Mouse (Mus musculus): ENCODE results near the gene Dapk3. TPM values are rescaled to one million over a fixed set of nuclear protein-coding genes. Genes with fewer than 3 reads are reported as not detected.

The Dapk3 gene
- polyA plus RNA-seq, 1 experiment from 2014 or later: 43.3 TPM

DNA sequence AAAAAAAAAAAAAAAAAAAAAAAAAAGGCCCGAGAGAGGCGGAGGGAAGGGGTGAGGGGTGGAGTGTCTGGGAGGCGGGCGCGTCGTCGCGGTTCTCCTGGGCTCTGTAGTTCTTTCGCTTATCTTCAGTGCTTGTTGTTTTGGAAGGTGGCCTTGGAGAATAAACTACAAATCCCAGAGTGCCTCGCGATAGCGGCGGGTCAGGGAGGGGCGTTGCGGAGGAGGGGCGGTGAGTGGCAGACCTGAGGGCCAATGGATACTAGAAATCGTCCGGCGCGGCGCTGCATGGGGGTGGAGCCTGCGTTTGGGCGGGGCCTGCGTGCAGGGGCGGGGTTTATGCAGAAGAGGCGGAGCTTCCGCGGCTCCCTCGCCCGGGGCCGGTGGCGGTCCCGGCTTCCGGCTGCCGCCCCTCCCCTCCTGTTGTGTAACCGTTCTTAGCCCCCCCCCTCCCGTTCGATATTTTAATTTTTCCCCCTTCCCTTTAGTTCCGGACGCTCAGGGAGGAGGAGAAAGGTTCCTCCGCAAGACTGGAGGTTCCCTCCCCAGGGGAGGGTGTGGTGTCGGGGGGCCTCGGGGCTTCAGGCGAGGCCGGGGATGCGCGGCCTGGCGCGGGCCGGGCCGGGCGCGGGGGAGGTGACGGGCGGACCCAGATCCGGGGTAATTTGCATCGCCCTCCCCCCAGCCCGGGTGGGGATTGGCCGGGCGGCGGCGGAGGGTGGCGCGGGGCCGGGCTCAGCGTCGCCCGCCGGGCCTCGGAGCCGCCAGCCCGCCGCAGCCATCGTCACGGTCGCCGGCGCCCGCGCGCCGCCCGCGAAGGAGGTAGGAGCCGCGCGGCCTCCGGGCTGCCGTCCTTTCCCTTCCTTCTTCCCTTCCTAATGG lies 45.3 kb upstream of the Dapk3 start:
- Histone ChIP-seq H3K27me3 (ENCODE audit: insufficient read depth, low read length) (no peaks in the 10 kb centered on the region), H3K9me3 (replicated peaks; ENCODE audit: low read length) (no peaks in the 10 kb centered on the region), H3K27ac (peak overlapping the region; percentile 91), H3K4me1 (replicated peaks; ENCODE audit: insufficient read depth, low read length) (peaks cover 20% of the 10 kb centered on the region), H3K36me3 (ENCODE audit: insufficient read depth, low read length) (no peaks in the 10 kb centered on the region), H3K9ac (ENCODE audit: low read depth, low read length) (peak overlapping the region; percentile 99), H3K4me3 (replicated peaks; ENCODE audit: low read depth, low read length) (peak overlapping the region; percentile 99), H3K4me2 (ENCODE audit: low read length) (peak overlapping the region; percentile 100)
- WGBS: 1% methylated on average over 48 of the region's 89 CpGs
- TF ChIP-seq CTCF (IDR thresholded peaks at IDR 0.05; ENCODE audit: low read depth): no peak
- peak; percentile 99 for DNase-seq (ENCODE audit: low spot score)
- ATAC-seq (replicated peaks; ENCODE audit: low FRiP score, low read depth): peak; percentile 86

DNA sequence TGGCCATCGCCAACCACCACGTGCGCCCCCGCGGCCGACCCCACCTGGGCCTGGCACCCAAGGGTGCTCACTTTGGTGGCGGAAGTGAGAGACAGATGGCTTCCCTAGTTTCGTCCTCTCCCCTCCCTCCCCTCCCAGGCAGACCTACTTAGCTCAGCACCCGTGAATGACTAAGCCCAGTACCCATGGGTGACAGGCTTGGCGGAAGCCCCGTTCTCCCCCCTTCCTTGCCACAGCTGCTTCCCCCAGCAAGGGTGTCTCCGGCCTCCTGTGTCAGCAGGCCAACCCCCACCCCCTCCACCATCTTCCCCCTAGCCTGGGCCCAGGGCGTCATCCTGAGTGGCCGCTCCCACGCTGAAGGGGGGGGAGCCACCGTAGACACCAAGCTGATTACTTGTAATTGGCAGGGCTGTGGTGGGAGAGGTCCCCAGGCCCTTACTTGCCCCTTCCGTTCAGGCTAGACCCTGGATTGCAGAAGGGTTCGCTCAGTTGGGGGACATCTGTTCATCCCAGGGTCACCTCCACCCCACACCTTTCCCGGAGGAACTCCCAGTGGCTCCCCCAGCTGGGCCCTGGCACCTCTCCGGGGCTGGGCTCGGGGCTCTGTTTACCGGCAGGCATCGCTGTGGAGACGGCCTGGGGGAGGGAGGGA lies 44.5 kb upstream of the Dapk3 start:
- peak overlapping the region; percentile 66 for H3K4me3 ChIP-seq (replicated peaks; ENCODE audit: low read depth, low read length)
- H3K36me3 ChIP-seq (ENCODE audit: insufficient read depth, low read length): no peaks in the 10 kb centered on the region
- peak overlapping the region; percentile 91 for H3K4me2 ChIP-seq (ENCODE audit: low read length)
- TF ChIP-seq CTCF (IDR thresholded peaks at IDR 0.05; ENCODE audit: low read depth): no peak
- under 1% methylated on average over 23 of the region's 24 CpGs for WGBS
- peak overlapping the region; percentile 91 for H3K27ac ChIP-seq
- peak overlapping the region; percentile 84 for H3K9ac ChIP-seq (ENCODE audit: low read depth, low read length)
- 0 out of 2 replicates have a peak, but pooled peaks have one; percentile 0 for ATAC-seq (replicated peaks; ENCODE audit: low FRiP score, low read depth)
- H3K9me3 ChIP-seq (replicated peaks; ENCODE audit: low read length): no peaks in the 10 kb centered on the region
- no peaks in the 10 kb centered on the region for H3K27me3 ChIP-seq (ENCODE audit: insufficient read depth, low read length)
- DNase-seq (ENCODE audit: low spot score): peak; percentile 63
- H3K4me1 ChIP-seq (replicated peaks; ENCODE audit: insufficient read depth, low read length): peaks cover 20% of the 10 kb centered on the region

DNA sequence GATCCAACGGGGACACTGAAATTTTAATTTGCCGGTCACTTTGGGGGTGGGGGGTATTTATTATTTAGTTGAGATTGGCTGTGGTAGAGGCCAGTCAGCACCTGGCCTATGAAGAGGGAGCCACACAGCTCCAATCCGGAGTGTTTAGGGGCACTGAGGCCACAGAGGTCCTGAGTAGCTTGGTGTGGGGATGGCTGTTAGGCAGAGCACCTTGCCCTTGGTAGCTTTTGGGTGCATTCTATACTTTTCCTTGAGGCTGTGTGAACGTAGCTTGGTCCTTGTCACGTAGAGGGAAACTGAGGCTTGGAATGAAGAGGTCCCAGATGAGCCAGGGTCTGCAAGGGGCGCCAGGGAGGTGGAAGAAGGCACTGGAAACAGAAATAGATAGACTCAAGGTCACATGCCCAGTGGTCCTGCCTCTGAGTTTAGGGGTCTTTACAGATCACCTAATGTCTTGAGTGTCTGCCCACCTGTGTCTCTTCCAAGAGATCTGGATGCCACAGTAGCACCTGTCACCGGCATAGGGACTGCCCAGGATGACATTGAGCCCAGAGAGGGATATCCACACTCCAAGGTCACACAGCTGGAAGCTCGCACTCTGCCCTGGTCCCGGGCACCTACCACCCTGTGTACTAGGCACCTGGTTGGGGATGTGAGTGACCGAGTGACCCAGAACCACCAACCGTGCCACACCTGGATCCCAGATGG lies 43.8 kb upstream of the Dapk3 start:
- TF ChIP-seq CTCF (IDR thresholded peaks at IDR 0.05; ENCODE audit: low read depth): no peak
- peak overlapping the region; percentile 66 for H3K4me3 ChIP-seq (replicated peaks; ENCODE audit: low read depth, low read length)
- H3K27ac ChIP-seq: peak overlapping the region; percentile 91
- no peaks in the 10 kb centered on the region for H3K9me3 ChIP-seq (replicated peaks; ENCODE audit: low read length)
- H3K4me1 ChIP-seq (replicated peaks; ENCODE audit: insufficient read depth, low read length): peaks cover 20% of the 10 kb centered on the region
- peaks cover 6% of the 10 kb centered on the region; the same call in 1 of the 2 replicates for H3K36me3 ChIP-seq (ENCODE audit: insufficient read depth, low read length)
- H3K9ac ChIP-seq (ENCODE audit: low read depth, low read length): peak overlapping the region; percentile 84
- no peak for DNase-seq (ENCODE audit: low spot score)
- no peak for ATAC-seq (replicated peaks; ENCODE audit: low FRiP score, low read depth)
- 51% methylated on average over 11 of the region's 11 CpGs for WGBS
- peak overlapping the region; percentile 91 for H3K4me2 ChIP-seq (ENCODE audit: low read length)
- H3K27me3 ChIP-seq (ENCODE audit: insufficient read depth, low read length): no peaks in the 10 kb centered on the region

DNA sequence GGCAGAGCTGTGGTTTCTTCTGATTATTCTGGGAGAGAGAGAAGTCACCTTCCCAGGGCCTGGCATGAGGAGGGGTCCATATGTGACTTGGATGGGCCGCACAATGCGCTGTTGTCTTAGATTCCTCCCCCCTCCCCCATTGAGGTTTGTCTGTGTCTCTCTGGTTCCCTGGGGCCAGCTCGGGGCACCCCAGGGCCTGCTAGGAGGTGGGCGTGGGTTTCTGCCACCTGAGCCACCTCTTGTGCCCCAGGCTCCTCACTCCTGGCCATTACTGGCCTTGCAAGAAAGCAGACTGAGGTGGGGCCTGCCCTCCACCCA lies 43.3 kb upstream of the Dapk3 start:
- peak overlapping the region; percentile 2; the same call in 1 of the 2 replicates for H3K9ac ChIP-seq (ENCODE audit: low read depth, low read length)
- peaks cover 20% of the 10 kb centered on the region for H3K4me1 ChIP-seq (replicated peaks; ENCODE audit: insufficient read depth, low read length)
- H3K27me3 ChIP-seq (ENCODE audit: insufficient read depth, low read length): no peaks in the 10 kb centered on the region
- H3K27ac ChIP-seq: peak overlapping the region; percentile 91; the same call in 1 of the 2 replicates
- ATAC-seq (replicated peaks; ENCODE audit: low FRiP score, low read depth) (no peak), DNase-seq (ENCODE audit: low spot score) (no peak)
- 61% methylated on average over 4 of the region's 4 CpGs for WGBS
- H3K9me3 ChIP-seq (replicated peaks; ENCODE audit: low read length): no peaks in the 10 kb centered on the region
- H3K4me2 ChIP-seq (ENCODE audit: low read length): peak overlapping the region; percentile 91
- H3K4me3 ChIP-seq (replicated peaks; ENCODE audit: low read depth, low read length): 0 out of 2 replicates have a peak overlapping the region, but pooled peaks have one; percentile 1
- H3K36me3 ChIP-seq (ENCODE audit: insufficient read depth, low read length): peaks cover 11% of the 10 kb centered on the region; the same call in 1 of the 2 replicates
- no peak for TF ChIP-seq CTCF (IDR thresholded peaks at IDR 0.05; ENCODE audit: low read depth)

DNA sequence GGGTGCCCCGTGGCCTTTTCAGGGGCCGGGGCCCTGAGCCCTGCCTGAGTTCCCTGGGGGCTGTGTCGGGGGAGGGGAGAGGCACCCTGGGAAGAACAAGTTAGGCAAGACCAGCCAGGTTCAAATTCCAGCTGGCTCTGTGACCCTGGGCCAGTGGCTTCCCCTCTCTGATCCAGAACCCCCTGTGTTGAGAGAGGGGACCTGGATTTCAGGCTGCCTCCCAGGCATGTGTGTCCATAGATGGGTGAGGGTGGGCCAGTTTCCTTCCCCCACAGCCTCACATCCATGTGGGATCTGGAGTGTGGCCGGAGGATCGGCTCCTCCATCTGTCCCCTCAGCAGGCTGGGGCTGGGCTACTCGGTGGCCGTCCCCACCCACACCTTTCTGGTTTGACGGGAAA lies 42.8 kb upstream of the Dapk3 start:
- no peak for ATAC-seq (replicated peaks; ENCODE audit: low FRiP score, low read depth)
- Histone ChIP-seq H3K9ac (ENCODE audit: low read depth, low read length) (peak overlapping the region; percentile 37), H3K36me3 (ENCODE audit: insufficient read depth, low read length) (peaks cover 16% of the 10 kb centered on the region; the same call in 1 of the 2 replicates), H3K27me3 (ENCODE audit: insufficient read depth, low read length) (no peaks in the 10 kb centered on the region), H3K4me3 (replicated peaks; ENCODE audit: low read depth, low read length) (0 out of 2 replicates have a peak overlapping the region, but pooled peaks have one; percentile 1), H3K4me1 (replicated peaks; ENCODE audit: insufficient read depth, low read length) (peaks cover 20% of the 10 kb centered on the region), H3K27ac (no peak overlapping the region), H3K9me3 (replicated peaks; ENCODE audit: low read length) (no peaks in the 10 kb centered on the region), H3K4me2 (ENCODE audit: low read length) (peak overlapping the region; percentile 91)
- no peak for DNase-seq (ENCODE audit: low spot score)
- TF ChIP-seq CTCF (IDR thresholded peaks at IDR 0.05; ENCODE audit: low read depth): no peak
- WGBS: 32% methylated on average over 8 of the region's 8 CpGs

All from kidney, postnatal 0 days (tissue).